Mouse (Mus musculus): ENCODE measurements at regions not wholly inside any gene's neighbourhood (a gene's known extent, or its start where the extent isn't known, plus 50 kb on each side); places are given as distances from the start of the nearest gene placed in this dataset. TPM values are rescaled to one million over a fixed set of nuclear protein-coding genes. Genes with fewer than 3 reads are reported as not detected.

Small RNAs in the stretch of these regions (microRNA-seq; reads per million reads assigned to microRNA genes)
- not detected for gene Gm24054

All from limb, embryonic 12.5 days (tissue).